Mouse (Mus musculus) forebrain, embryonic 12.5 days (tissue): ENCODE results near the gene Rbm33. TPM values are rescaled to one million over a fixed set of nuclear protein-coding genes. Genes with fewer than 3 reads are reported as not detected.

Experiments
- ATAC-seq: fragments of 200-750 bp; cut with Nextera tagmentation; 2 replicates; pipeline ENCODE4 v1.8.0; 2017; ENCODE audit warnings: moderate TSS enrichment; ENCODE audit not compliant: low FRiP score
- H3K27ac ChIP-seq: fragments of 300-500 bp; sonication (generic); 2 replicates; pipeline ENCODE4 v1.5.1; 2016; ENCODE audit warnings: mild to moderate bottlenecking
- H3K27me3 ChIP-seq: fragments of 300-500 bp; sonication (generic); 2 replicates; pipeline ENCODE4 v1.6.1; 2016; ENCODE audit warnings: mild to moderate bottlenecking
- H3K36me3 ChIP-seq: fragments of 300-500 bp; sonication (generic); replicated peaks from 2 replicates; pipeline ENCODE4 v1.6.1; 2016; ENCODE audit warnings: mild to moderate bottlenecking
- H3K4me1 ChIP-seq: fragments of 300-500 bp; sonication (generic); 2 replicates; pipeline ENCODE4 v1.6.1; 2016
- H3K4me2 ChIP-seq: fragments of 300-500 bp; sonication (generic); 2 replicates; pipeline ENCODE4 v1.6.1; 2016; ENCODE audit warnings: mild to moderate bottlenecking, moderate library complexity
- H3K4me3 ChIP-seq: fragments of 300-500 bp; sonication (generic); replicated peaks from 2 replicates; pipeline ENCODE4 v1.5.1; 2016; ENCODE audit warnings: mild to moderate bottlenecking
- H3K9ac ChIP-seq: fragments of 300-500 bp; sonication (generic); 2 replicates; pipeline ENCODE4 v1.6.1; 2016; ENCODE audit warnings: mild to moderate bottlenecking
- H3K9me3 ChIP-seq: fragments of 300-500 bp; sonication (generic); 2 replicates; pipeline ENCODE4 v1.6.1; 2016
- WGBS: fragments of 180-500 bp; shearing (Covaris S2); methylation state at CpG from one replicate; pipeline ENCODE4 v1.1.7; 2016; 5-methylcytosine and 5-hydroxymethylcytosine counted together
- polyA plus RNA-seq: library from polyadenylated mRNA; unstranded; fragments of >200 nt; fragmentation: Nextera tagmentation; extraction: Ambion mirVana; gene quantifications from 2 replicates; pipeline ENCODE4 v1.2.1, GENCODE M21; 2016

Gene Rbm33
- polyA plus RNA-seq, 1 experiment from 2014 or later = 24.3 TPM

GRCm38 (mm10) chr5:28333731-28334130, 16.8 kb downstream of the Rbm33 start:
- no peak overlapping the region for H3K27ac ChIP-seq
- no peak for ATAC-seq
- no peak overlapping the region for H3K9ac ChIP-seq
- WGBS = 94% methylated on average over 2 of the region's 2 CpGs
- H3K4me1 ChIP-seq = no peaks in the 10 kb centered on the region
- no peaks in the 10 kb centered on the region for H3K9me3 ChIP-seq
- peaks cover 46% of the 10 kb centered on the region for H3K36me3 ChIP-seq
- no peak overlapping the region for H3K4me2 ChIP-seq
- no peak overlapping the region for H3K4me3 ChIP-seq
- no peaks in the 10 kb centered on the region for H3K27me3 ChIP-seq

GRCm38 (mm10) chr5:28351857-28352513, 35.1 kb downstream of the Rbm33 start:
- H3K4me2 ChIP-seq = no peak overlapping the region
- no peaks in the 10 kb centered on the region for H3K9me3 ChIP-seq
- no peak overlapping the region for H3K9ac ChIP-seq
- H3K27me3 ChIP-seq = no peaks in the 10 kb centered on the region
- no peak for ATAC-seq
- no peak overlapping the region for H3K4me3 ChIP-seq
- H3K4me1 ChIP-seq = no peaks in the 10 kb centered on the region
- no peak overlapping the region for H3K27ac ChIP-seq
- H3K36me3 ChIP-seq = peaks cover 42% of the 10 kb centered on the region

- no peak for ATAC-seq
- Histone ChIP-seq H3K4me3 (no peak overlapping the region), H3K36me3 (peaks cover 62% of the 10 kb centered on the region), H3K4me1 (no peaks in the 10 kb centered on the region), H3K27me3 (no peaks in the 10 kb centered on the region), H3K9me3 (no peaks in the 10 kb centered on the region), H3K4me2 (no peak overlapping the region), H3K27ac (no peak overlapping the region), H3K9ac (no peak overlapping the region)
These were observed 38.7 kb downstream of the Rbm33 start for GRCm38 (mm10) chr5:28355614-28356013.

GRCm38 (mm10) chr5:28360745-28361144, 43.8 kb downstream of the Rbm33 start:
- Histone ChIP-seq H3K9me3 (no peaks in the 10 kb centered on the region), H3K27me3 (no peaks in the 10 kb centered on the region), H3K27ac (no peak overlapping the region), H3K36me3 (peaks cover 79% of the 10 kb centered on the region), H3K4me3 (no peak overlapping the region), H3K9ac (no peak overlapping the region), H3K4me1 (no peaks in the 10 kb centered on the region), H3K4me2 (no peak overlapping the region)
- WGBS = 54% methylated on average over 2 of the region's 2 CpGs
- ATAC-seq = no peak

GRCm38 (mm10) chr5:28368056-28368455, 51.1 kb downstream of the Rbm33 start:
- peaks cover 49% of the 10 kb centered on the region for H3K36me3 ChIP-seq
- no peaks in the 10 kb centered on the region for H3K4me1 ChIP-seq
- no peaks in the 10 kb centered on the region for H3K27me3 ChIP-seq
- no peak for ATAC-seq
- 69% methylated on average over 2 of the region's 2 CpGs for WGBS
- H3K4me3 ChIP-seq = no peak overlapping the region
- H3K27ac ChIP-seq = no peak overlapping the region
- H3K9me3 ChIP-seq = no peaks in the 10 kb centered on the region
- no peak overlapping the region for H3K4me2 ChIP-seq
- no peak overlapping the region for H3K9ac ChIP-seq

- Histone ChIP-seq H3K9ac (no peak overlapping the region), H3K36me3 (peaks cover 28% of the 10 kb centered on the region), H3K4me1 (peaks cover 12% of the 10 kb centered on the region), H3K9me3 (no peaks in the 10 kb centered on the region), H3K27me3 (no peaks in the 10 kb centered on the region), H3K27ac (no peak overlapping the region), H3K4me3 (no peak overlapping the region), H3K4me2 (no peak overlapping the region)
- ATAC-seq = no peak
These were observed 53.9 kb downstream of the Rbm33 start for GRCm38 (mm10) chr5:28370836-28371235.

GRCm38 (mm10) chr5:28372172-28372664, 55.3 kb downstream of the Rbm33 start:
- no peak overlapping the region for H3K4me3 ChIP-seq
- no peak for ATAC-seq
- no peaks in the 10 kb centered on the region for H3K9me3 ChIP-seq
- no peak overlapping the region for H3K9ac ChIP-seq
- H3K27ac ChIP-seq = no peak overlapping the region
- WGBS = 94% methylated on average over 1 of the region's 1 CpGs
- no peaks in the 10 kb centered on the region for H3K27me3 ChIP-seq
- no peak overlapping the region for H3K4me2 ChIP-seq
- H3K36me3 ChIP-seq = peaks cover 20% of the 10 kb centered on the region
- peaks cover 12% of the 10 kb centered on the region for H3K4me1 ChIP-seq

- Histone ChIP-seq H3K36me3 (peaks cover 22% of the 10 kb centered on the region), H3K27ac (peak overlapping the region; percentile 37; the same call in 1 of the 2 replicates)
- WGBS = 79% methylated on average over 2 of the region's 2 CpGs
These were observed 56.8 kb downstream of the Rbm33 start for GRCm38 (mm10) chr5:28373498-28374427.

GRCm38 (mm10) chr5:28377299-28377698, 60.4 kb downstream of the Rbm33 start:
- Histone ChIP-seq H3K9me3 (no peaks in the 10 kb centered on the region), H3K4me2 (no peak overlapping the region), H3K27me3 (no peaks in the 10 kb centered on the region), H3K27ac (no peak overlapping the region), H3K4me1 (peaks cover 12% of the 10 kb centered on the region), H3K36me3 (peaks cover 25% of the 10 kb centered on the region), H3K4me3 (no peak overlapping the region), H3K9ac (no peak overlapping the region)
- no peak for ATAC-seq

More at GRCm38 (mm10) chr5:28373498-28374427, 56.8 kb downstream of the Rbm33 start:
- ATAC-seq = no peak
- H3K4me3 ChIP-seq = no peak overlapping the region
- no peaks in the 10 kb centered on the region for H3K27me3 ChIP-seq
- H3K4me2 ChIP-seq = no peak overlapping the region
- H3K9me3 ChIP-seq = no peaks in the 10 kb centered on the region
- H3K4me1 ChIP-seq = peaks cover 12% of the 10 kb centered on the region
- no peak overlapping the region for H3K9ac ChIP-seq

- Histone ChIP-seq H3K4me3 (no peak overlapping the region), H3K9me3 (no peaks in the 10 kb centered on the region)
These were observed 65.4 kb downstream of the Rbm33 start for GRCm38 (mm10) chr5:28382289-28382688.

GRCm38 (mm10) chr5:28386783-28387182, 69.9 kb downstream of the Rbm33 start:
- H3K27ac ChIP-seq = no peak overlapping the region
- H3K36me3 ChIP-seq = peaks cover 54% of the 10 kb centered on the region
- 92% methylated on average over 3 of the region's 3 CpGs for WGBS
- H3K9me3 ChIP-seq = no peaks in the 10 kb centered on the region
- no peak for ATAC-seq
- H3K27me3 ChIP-seq = no peaks in the 10 kb centered on the region
- H3K4me3 ChIP-seq = no peak overlapping the region
- no peak overlapping the region for H3K9ac ChIP-seq
- H3K4me1 ChIP-seq = no peaks in the 10 kb centered on the region
- no peak overlapping the region for H3K4me2 ChIP-seq

More at GRCm38 (mm10) chr5:28382289-28382688, 65.4 kb downstream of the Rbm33 start:
- WGBS = 98% methylated on average over 1 of the region's 1 CpGs
- H3K9ac ChIP-seq = no peak overlapping the region
- no peak overlapping the region for H3K4me2 ChIP-seq
- H3K27ac ChIP-seq = no peak overlapping the region
- no peak for ATAC-seq
- no peaks in the 10 kb centered on the region for H3K4me1 ChIP-seq
- H3K36me3 ChIP-seq = peaks cover 34% of the 10 kb centered on the region
- H3K27me3 ChIP-seq = no peaks in the 10 kb centered on the region

- WGBS = 85% methylated on average over 9 of the region's 9 CpGs
- H3K27ac ChIP-seq = no peak overlapping the region
These were observed 70.7 kb downstream of the Rbm33 start for GRCm38 (mm10) chr5:28387531-28388179.

More at GRCm38 (mm10) chr5:28387531-28388179, 70.7 kb downstream of the Rbm33 start:
- no peak overlapping the region for H3K4me3 ChIP-seq
- H3K36me3 ChIP-seq = peaks cover 57% of the 10 kb centered on the region
- no peaks in the 10 kb centered on the region for H3K4me1 ChIP-seq
- H3K9ac ChIP-seq = no peak overlapping the region
- no peak for ATAC-seq
- H3K4me2 ChIP-seq = no peak overlapping the region
- H3K9me3 ChIP-seq = no peaks in the 10 kb centered on the region
- no peaks in the 10 kb centered on the region for H3K27me3 ChIP-seq
